In genomic region chr16:14030650-14031049, GRCm38 (mm10) we compare ENCODE assay signal across 19 mouse cellular contexts. TPM values are rescaled to one million over a fixed set of nuclear protein-coding genes. Genes with fewer than 3 reads are reported as not detected.
A peak's percentile ranks its signal among the peaks of the same experiment; 100 is the strongest.
DNase-seq lines count a peak whose midpoint lies in the region; TF ChIP-seq lines count a peak whose summit lies in the region.
"Had no signal": no experiment of that assay in that cellular context is flagged by ENCODE, and none has a peak within 500 bp of the region (broad histone marks: within the 10 kb centered on the region; RNA-seq: fewer than 3 reads in every experiment).

No protein-coding gene starts in this region.

- intact Hi-C loops in heart, postnatal 36 days (cut with DNase I): no loop called here

- H3K4me3 ChIP-seq in layer of hippocampus, adult 2 months: no peak overlapping the region
- H3K4me3 ChIP-seq: forebrain, embryonic 15.5 days; hindbrain, embryonic 15.5 days; myocyte had no signal

- peak; percentile 48 for TF ChIP-seq CTCF in layer of hippocampus, adult 2 months (conservative IDR thresholded peaks at IDR 0.05)

- peak; percentile 33 for DNase-seq in heart, adult 11 months
- no peak for DNase-seq in heart, postnatal 36 days
- DNase-seq in layer of hippocampus, adult 2 months (ENCODE audit: low spot score in 2 of 2): no peak
- DNase-seq in layer of hippocampus, adult 18-20 months (ENCODE audit: low spot score in 2 of 2): no peak
- DNase-seq in 416B (ENCODE audit: low read depth) (peak; percentile 22), R1 (ENCODE audit: low read depth, low spot score) (peak; percentile 38)
- no peak for DNase-seq in right cerebral cortex, postnatal 10 days (ENCODE audit: low spot score in 2 of 2)
- DNase-seq in cerebellum, postnatal 25 days: no peak
- DNase-seq: cerebellum, postnatal 10 days; heart, postnatal 10 days; right cerebral cortex, postnatal 14 days; thymus, postnatal 25 days had no signal

- no peak overlapping the region for H3K27ac ChIP-seq in layer of hippocampus, adult 2 months
- H3K27ac ChIP-seq: forebrain, embryonic 15.5 days; hindbrain, embryonic 15.5 days; liver, embryonic 14.5 days had no signal

RNA-seq across cellular contexts. Expression of gene Ifitm7, which starts 44.0 kb away (rescaled TPM):
- not detected for total RNA-seq in heart, postnatal 36 days (2021)
- total RNA-seq in layer of hippocampus, adult 2 months (2021): 1 to 10 TPM; 1.8 to 2.4 TPM
- 1 to 10 TPM; 2.0 to 2.3 TPM for total RNA-seq in layer of hippocampus, adult 18-20 months (2021)
- total RNA-seq: adrenal gland, postnatal 36 days; gastrocnemius, adult 18-20 months; heart, adult 8-10 months; heart, postnatal 10 days had no signal

RNA-seq across cellular contexts. Expression of gene 2900011O08Rik, which starts 44.2 kb away (rescaled TPM):
- not detected for total RNA-seq in heart, postnatal 36 days (2021)
- total RNA-seq in layer of hippocampus, adult 2 months (2021): 100 to 1,000 TPM; 248 to 261 TPM
- 100 to 1,000 TPM; 265 to 279 TPM for total RNA-seq in layer of hippocampus, adult 18-20 months (2021)
- total RNA-seq: gastrocnemius, adult 18-20 months; heart, postnatal 10 days had no signal

Comparison
In these comparisons a context has a peak if more than half of its experiments do, and no peak if none do; other contexts are left out.
1. DNase-seq: peak in heart, adult 11 months (single experiment), 416B (single experiment) and R1 (single experiment); none in heart, postnatal 36 days (0 of 2), layer of hippocampus, adult 2 months (0 of 2), layer of hippocampus, adult 18-20 months (0 of 2), right cerebral cortex, postnatal 10 days (0 of 2) and cerebellum, postnatal 25 days (0 of 2).
2. RNA of gene 2900011O08Rik, which starts 44.2 kb away (total RNA-seq): 265 to 279 TPM in layer of hippocampus, adult 18-20 months and 248 to 261 TPM in layer of hippocampus, adult 2 months; not detected in heart, postnatal 36 days; every median in the first group is over 100 times any median in the second.